Mouse (Mus musculus) 3134 (cell line): ENCODE measurements at regions not wholly inside any gene's neighbourhood (a gene's known extent, or its start where the extent isn't known, plus 50 kb on each side); places are given as distances from the start of the nearest gene placed in this dataset.

Experiments
- DNase-seq: peaks from one replicate; pipeline ENCODE4 v3.0.0-alpha.2; 2011; ENCODE audit warnings: low spot score; ENCODE audit not compliant: insufficient read length; ENCODE audit errors: extremely low read depth

GRCm38 (mm10) chr5:133598105-133598504 is 501.4 kb upstream of the Castor2 start:
- DNase-seq: no peak

DNA sequence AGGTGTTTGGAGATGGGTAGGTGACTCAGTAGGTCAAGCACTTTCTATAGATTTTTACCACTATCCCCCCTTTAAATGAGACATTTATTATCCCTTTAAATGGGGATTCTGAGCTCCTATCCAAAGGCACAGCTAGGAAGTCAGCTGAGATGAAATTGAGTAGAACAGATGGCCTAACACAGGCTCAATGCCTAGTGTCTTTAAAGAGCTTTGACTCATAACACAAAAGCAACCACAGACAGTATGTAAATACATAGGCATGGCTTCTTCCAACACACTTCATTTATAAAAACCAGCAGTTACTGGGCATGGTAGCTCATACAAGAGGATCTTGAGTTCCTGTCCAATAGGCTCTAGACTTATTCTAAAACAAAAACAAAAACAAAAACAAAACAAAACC is 513.0 kb upstream of the Castor2 start:
- DNase-seq: no peak

DNA sequence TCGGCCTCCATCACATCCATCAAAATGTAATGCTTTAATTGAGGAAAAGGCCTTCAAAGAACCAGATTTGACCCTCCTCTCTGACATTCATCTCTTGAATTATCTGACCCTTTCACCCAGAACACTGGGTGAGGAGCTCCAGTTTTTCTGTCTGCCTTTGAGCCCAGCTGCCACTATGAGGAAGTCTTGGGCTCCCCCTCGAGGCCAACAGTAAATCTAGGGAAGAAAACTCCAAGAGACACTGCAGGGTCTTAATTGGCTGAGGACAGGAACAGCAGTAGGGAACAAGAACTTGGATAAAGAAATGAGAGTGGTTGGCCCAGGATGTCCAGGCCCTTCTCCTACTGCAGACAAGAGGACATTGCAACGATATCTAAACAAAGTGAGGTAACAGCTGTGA is 514.3 kb upstream of the Castor2 start:
- DNase-seq: no peak

DNA sequence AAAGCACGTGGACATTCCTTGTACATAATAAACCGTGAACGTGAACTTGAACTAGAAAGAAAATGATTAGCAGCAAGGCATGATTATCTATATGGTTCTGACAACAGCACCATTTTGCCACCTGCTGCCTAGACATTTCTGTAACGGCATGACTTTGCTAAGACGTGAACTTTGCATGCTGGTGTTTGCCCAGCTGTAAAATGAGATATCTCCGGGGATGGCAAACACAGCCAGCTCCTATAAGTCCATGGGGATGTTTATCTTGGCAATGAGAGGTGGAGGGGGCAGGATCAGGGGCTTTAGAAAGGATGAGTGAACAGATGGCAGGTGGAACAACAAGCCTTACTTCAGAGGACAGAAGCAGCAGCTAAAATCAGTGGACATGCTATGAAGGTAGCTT is 522.9 kb upstream of the Castor2 start:
- no peak for DNase-seq

- no peak for DNase-seq
Observed at GRCm38 (mm10) chr5:133569096-133569495, 530.4 kb upstream of the Castor2 start.

DNA sequence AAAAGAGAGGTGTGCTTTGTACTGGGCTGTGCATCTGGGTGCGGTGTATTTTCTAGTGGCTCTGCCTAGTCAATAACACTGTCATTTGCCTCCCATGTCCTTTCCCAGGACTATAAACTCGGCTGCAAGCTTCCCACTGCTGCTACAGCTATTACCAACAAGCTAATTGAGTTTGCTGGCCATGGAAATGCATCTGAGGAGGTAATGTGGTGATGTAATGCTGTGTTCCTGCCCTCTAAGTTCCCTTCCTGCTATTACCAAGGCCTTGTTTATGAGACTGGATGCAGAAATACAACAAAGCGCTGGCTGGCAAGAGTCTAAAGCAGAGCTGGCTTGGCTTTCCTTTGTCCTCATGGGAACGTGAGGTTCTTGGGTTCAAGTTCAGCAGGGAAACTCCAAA is 533.0 kb upstream of the Castor2 start:
- DNase-seq: no peak

DNA sequence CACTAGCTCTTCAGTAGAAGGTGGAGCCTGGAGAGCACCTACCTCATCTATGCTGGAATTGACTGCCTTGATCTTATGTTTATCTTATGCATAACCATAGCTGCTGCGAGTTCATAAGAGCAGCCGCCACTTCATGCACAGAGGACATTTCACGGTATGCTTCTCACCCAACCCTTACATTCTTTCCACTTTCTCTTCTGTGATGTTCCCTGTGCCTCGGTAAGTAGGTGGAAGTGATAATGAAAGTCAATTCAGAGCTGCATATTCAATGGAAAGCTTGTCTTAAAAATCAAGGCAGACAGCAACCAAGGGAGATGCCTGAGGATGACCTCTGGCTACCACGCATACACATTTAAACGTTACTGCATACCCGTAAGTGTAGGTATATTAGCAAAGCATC is 548.9 kb upstream of the Castor2 start:
- DNase-seq: no peak

DNA sequence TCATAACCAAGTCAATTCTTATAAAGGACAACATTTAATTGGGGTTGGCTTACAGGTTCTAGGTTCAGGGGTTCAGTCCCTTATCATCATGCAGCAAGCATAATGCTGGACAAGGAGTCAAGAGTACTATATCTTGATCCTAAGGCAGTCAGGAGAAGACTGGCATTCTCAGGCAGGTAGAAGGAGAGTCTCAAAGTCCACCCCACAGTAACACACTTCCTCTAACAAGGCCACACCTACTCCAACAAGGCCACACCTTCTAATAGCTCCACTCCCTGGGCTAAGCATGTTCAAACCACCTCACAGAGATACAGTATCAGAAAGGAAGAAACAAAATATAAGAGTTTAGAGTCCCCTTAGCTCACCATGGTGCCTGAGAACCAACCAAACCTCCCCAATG is 557.3 kb upstream of the Castor2 start:
- DNase-seq: no peak

DNA sequence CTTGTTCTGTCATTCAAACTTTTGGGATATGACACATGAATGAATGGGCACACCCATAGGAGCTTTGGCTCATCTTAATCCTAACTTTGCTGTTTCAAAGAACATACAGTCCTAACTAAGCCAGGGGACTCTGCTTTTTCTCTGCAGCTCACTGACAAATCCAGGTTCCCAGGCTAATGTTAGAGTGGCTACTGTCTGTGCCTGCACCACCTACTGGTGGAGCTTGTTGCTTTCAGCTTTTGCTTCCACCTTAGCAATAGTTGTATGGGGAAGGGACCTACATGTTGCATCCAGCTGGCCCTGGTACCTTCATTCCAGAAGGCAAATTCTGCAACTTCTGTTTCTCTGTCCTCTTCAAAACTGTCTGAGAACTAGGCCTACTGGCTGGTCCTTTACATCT is 566.8 kb upstream of the Castor2 start:
- no peak for DNase-seq

- no peak for DNase-seq
Observed at GRCm38 (mm10) chr5:133505661-133506060, 593.9 kb upstream of the Castor2 start.

GRCm38 (mm10) chr5:133487806-133488290 is 611.7 kb upstream of the Castor2 start:
- DNase-seq: no peak

DNA sequence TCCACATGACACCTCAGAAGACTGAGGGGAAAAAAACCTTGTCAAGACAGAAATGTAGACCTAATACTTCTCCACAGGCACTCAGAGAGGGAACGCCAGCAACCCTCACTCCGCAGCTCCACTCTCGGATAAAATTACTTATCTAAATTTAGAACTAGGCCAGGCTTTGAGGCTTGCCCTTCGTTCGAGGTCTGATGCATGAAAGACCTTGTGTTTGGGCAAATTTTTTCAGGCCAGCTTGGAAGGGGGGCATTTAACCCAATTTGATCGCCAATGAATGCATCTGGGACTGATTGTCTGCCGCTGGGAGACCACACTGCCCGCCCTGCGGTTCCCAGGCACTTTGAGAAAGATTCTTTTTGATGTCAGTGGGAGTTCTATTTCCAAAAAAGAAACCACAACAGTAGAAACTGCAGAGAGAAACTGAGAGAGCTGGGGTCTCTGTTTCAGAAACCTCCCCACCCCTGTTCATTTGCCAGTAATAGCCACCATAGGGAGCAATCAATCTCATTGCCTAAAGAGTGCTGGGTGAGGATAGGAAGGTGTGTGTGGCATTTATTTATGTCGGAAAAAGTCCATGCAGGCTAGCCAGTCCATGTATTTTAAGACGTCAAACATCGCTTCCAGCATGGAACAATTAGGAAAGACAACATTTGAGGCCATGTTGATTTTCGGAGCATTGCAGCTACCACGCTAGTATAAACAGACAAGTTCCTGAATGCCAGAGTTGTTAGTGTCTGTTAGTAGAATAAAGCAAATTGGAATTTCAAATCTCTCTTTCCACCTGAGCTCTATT is 617.0 kb upstream of the Castor2 start:
- no peak for DNase-seq

- DNase-seq: no peak
Observed at GRCm38 (mm10) chr5:133479205-133479604, 620.3 kb upstream of the Castor2 start.

GRCm38 (mm10) chr5:133453349-133454049 is 646.0 kb upstream of the Castor2 start:
- DNase-seq: no peak

DNA sequence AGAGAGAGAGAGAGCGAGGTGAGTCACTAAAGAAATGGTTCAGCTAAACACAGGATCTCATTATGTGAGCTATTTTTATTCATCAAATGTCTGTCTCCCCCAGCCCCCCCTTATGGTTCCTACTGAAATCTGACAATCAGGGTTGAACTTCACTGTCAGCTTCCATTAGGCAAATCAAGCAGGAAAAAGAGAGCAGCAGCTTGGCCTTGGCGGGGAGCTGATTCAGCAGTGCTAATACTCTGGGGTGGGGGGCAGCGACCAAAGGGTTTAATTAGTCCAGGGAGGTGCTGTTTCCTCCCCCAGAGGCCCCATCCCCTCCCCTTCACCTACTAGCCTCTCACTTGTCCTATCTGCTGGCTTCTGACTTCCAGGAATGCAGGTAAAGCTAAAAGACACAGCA is 649.6 kb upstream of the Castor2 start:
- DNase-seq: no peak

- no peak for DNase-seq
Observed at GRCm38 (mm10) chr5:133400826-133401225, 698.7 kb upstream of the Castor2 start.

DNA sequence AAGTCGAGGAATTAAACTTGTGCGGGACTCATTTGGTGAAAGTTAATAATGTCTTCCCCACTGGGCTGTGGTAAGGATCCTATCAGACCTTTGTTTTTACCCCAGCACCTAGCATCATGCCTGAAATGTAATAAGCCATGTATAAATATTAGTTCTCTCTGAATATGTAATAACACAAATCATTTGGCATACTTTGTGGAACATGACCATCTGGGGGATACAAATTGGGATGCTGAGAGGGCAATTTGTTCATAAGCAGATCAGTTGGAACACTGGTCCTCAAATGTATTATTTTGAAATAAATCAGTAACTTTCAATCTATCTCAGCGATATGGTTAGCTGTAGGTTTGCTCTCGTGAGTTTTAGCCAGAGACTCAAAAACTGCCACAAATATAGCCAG is 709.6 kb upstream of the Castor2 start:
- DNase-seq: no peak

- no peak for DNase-seq
Observed at GRCm38 (mm10) chr5:133389023-133389840, 710.3 kb upstream of the Castor2 start.

DNA sequence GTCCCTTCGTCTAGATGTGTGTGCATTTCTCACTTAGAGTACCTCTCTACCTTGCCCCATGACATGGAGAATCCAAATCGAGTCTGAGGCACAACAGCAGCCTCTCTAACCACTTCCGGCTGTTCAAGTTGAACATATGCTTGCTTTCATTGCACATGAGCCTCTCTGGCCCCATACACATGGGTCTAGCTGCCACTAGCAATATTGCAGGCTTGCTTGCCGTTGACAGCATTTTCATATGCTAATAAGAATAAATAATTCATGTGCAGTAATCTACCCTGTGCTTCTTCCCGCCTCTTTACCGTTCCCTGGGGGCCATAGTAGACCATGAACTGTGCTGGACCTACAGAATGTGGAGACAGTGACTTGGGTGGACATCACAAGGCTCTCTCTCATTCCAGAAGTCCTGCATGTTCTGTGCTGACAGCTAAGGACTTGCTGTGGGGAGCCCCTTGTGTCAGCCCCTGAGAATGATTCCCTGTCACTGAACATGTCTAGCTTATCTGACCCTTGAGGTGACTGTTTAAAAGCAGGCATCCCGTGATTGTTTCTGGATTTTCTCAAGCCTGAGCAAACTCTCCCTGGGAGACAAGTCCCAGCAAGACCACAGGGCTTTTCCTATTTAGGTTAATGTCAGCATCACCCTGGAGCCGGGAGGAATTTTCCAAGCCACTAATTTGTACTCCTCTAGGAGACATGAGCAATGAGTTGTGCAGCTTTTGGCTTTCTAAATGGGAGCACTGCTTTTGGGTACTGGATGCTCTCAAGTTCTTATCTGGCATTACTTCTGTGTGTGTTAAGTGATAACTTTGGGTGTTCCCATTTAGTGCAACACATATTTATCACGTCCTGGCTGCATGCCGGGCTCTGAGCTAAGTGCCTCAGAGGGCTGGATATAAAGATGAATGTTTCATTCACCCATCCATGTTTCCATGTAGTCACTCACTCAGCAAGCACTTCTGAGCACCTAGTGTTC is 713.8 kb upstream of the Castor2 start:
- DNase-seq: no peak

- DNase-seq: no peak
Observed at GRCm38 (mm10) chr5:133365771-133366170, 733.7 kb upstream of the Castor2 start.
